Mouse (Mus musculus) midbrain, postnatal 0 days (tissue): ENCODE results near the gene Axdnd1. TPM values are rescaled to one million over a fixed set of nuclear protein-coding genes. Genes with fewer than 3 reads are reported as not detected.

Source experiments
- ATAC-seq: fragments of 200-750 bp; cut with Nextera tagmentation; 2 replicates; pipeline ENCODE4 v1.8.0; 2017; ENCODE audit warnings: moderate number of reproducible peaks, mild to moderate bottlenecking, moderate TSS enrichment, moderate library complexity; ENCODE audit not compliant: low FRiP score
- DNase-seq: peaks from one replicate; pipeline ENCODE4 v3.0.0-alpha.2; 2015; ENCODE audit warnings: low spot score
- H3K27ac ChIP-seq: fragments of 300-500 bp; sonication (generic); 2 replicates; pipeline ENCODE4 v1.5.1; 2014; ENCODE audit warnings: low read depth, mild to moderate bottlenecking, low read length, mixed read lengths
- H3K27me3 ChIP-seq: fragments of 300-500 bp; sonication (generic); 2 replicates; pipeline ENCODE4 v1.6.1; 2014; ENCODE audit warnings: low read length, control low read depth, mixed read lengths; ENCODE audit not compliant: insufficient read depth
- H3K36me3 ChIP-seq: fragments of 300-500 bp; sonication (generic); 2 replicates; pipeline ENCODE4 v1.6.1; 2014; ENCODE audit warnings: low read length, control low read depth, mixed read lengths; ENCODE audit not compliant: insufficient read depth
- H3K4me1 ChIP-seq: fragments of 300-500 bp; sonication (generic); 2 replicates; pipeline ENCODE4 v1.6.1; 2014; ENCODE audit warnings: mild to moderate bottlenecking, control low read depth, antibody characterized with exemption, low read length, mixed read lengths; ENCODE audit not compliant: insufficient read depth
- H3K4me2 ChIP-seq: fragments of 300-500 bp; sonication (generic); 2 replicates; pipeline ENCODE4 v1.6.1; 2014; ENCODE audit warnings: low read depth, mild to moderate bottlenecking, low read length, mixed read lengths; ENCODE audit not compliant: poor library complexity, severe bottlenecking
- H3K4me3 ChIP-seq: fragments of 300-500 bp; sonication (generic); 2 replicates; pipeline ENCODE4 v1.5.1; 2014; ENCODE audit warnings: low read depth, mild to moderate bottlenecking, low read length, moderate library complexity
- H3K9ac ChIP-seq: fragments of 300-500 bp; sonication (generic); replicated peaks from 2 replicates; pipeline ENCODE4 v1.6.1; 2014; ENCODE audit warnings: mild to moderate bottlenecking, low read length, moderate library complexity, mixed read lengths; ENCODE audit not compliant: poor library complexity, severe bottlenecking
- H3K9me3 ChIP-seq: fragments of 300-500 bp; sonication (generic); 2 replicates; pipeline ENCODE4 v1.6.1; 2016; ENCODE audit warnings: low read length, control low read depth
- CTCF ChIP-seq: IDR thresholded peaks from 2 replicates; pipeline ENCODE4 v1.5.1; 2016; ENCODE audit warnings: antibody characterized with exemption, mild to moderate bottlenecking
- WGBS: fragments of 180-500 bp; shearing (Covaris S2); extraction: QIAGEN DNeasy Blood & Tissue Kit; methylation state at CpG from one replicate; pipeline ENCODE4 v1.1.7; 2014; 5-methylcytosine and 5-hydroxymethylcytosine counted together
- polyA plus RNA-seq: library from polyadenylated mRNA; unstranded; fragments of >200 nt; fragmentation: Nextera tagmentation; extraction: Ambion mirVana; gene quantifications from 2 replicates; pipeline ENCODE4 v1.2.1, GENCODE M21; 2015
- total RNA-seq: library from RNA; depleted of rRNA; stranded (reverse); fragments of >200 nt; gene quantifications from 2 replicates; pipeline ENCODE4 v1.2.3, GENCODE M21; 2014

Axdnd1 gene
- total and polyA plus RNA-seq, 2 experiments from 2014 or later, result 0.56 TPM; not detected in 1

DNA sequence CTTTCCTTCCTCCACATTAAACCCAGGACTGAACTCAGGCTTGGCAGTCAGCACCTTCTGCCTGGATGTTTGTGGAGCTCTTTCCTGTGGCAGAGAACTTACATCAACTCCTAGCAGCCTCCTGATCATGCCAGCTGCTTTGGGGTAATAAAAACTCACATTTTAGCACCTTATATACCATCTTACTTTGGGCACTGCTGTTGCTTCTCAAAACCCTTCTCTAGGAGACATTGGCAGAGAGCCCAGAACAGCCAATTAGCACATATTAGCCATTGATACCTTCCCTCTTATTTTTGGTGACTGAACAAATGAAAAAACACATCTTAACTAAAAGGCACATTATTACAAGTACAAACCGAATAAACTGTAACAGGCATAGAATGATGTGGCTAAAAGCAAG lies 24.1 kb upstream of the Axdnd1 start:
- 84% methylated on average over 1 of the region's 1 CpGs for WGBS
- Histone ChIP-seq H3K36me3 (no peaks in the 10 kb centered on the region), H3K4me1 (no peaks in the 10 kb centered on the region), H3K27ac (no peak overlapping the region), H3K27me3 (no peaks in the 10 kb centered on the region), H3K9me3 (no peaks in the 10 kb centered on the region), H3K4me2 (no peak overlapping the region), H3K9ac (no peak overlapping the region), H3K4me3 (no peak overlapping the region)
- TF ChIP-seq CTCF, result no peak
- ATAC-seq, result no peak
- no peak for DNase-seq

DNA sequence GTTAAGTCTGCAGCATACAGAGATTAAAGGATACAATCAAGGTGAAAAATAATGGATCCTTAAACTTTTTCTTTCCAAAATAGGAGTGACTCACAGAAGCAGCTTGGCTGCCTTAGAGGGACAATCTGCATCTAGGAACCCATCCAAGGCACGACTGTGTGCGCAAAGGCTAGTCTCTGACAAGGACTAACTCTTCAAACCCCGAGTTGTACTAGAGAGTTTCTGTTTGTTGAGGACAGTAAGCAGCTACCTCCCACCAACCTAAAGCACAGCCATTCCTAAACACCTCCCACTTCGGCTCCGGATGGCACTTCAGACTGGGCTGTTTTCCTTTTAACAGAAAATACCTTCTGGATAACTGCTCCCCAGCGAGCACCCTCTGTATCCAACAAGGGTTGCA lies 21.8 kb upstream of the Axdnd1 start:
- Histone ChIP-seq H3K9me3 (no peaks in the 10 kb centered on the region), H3K4me2 (no peak overlapping the region), H3K4me3 (no peak overlapping the region), H3K36me3 (no peaks in the 10 kb centered on the region), H3K4me1 (no peaks in the 10 kb centered on the region), H3K27me3 (no peaks in the 10 kb centered on the region), H3K9ac (no peak overlapping the region), H3K27ac (no peak overlapping the region)
- WGBS, result 84% methylated on average over 6 of the region's 6 CpGs
- no peak for DNase-seq
- no peak for ATAC-seq
- TF ChIP-seq CTCF, result no peak

DNA sequence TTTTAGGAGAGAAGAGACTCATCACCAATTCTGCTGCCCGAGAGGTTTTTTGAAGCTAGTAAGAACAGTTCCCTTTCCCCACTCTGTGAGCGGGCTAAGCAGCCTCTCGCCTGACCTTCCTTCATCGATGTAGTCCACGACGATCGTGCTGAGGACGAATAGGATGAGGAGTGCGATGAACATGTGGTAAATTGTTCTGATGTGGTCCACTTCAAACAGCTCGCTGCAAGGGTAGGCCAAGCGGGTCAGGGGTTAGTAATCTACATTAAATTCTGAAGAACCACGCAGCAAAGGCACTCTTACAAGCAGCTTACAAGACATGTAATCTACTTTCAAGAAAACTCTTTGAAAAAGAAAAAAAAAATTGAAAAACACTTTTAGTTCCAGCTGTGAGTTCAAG lies 21.3 kb upstream of the Axdnd1 start:
- Histone ChIP-seq H3K27me3 (no peaks in the 10 kb centered on the region), H3K36me3 (peaks cover 3% of the 10 kb centered on the region), H3K4me2 (no peak overlapping the region), H3K27ac (no peak overlapping the region), H3K4me3 (no peak overlapping the region), H3K9ac (no peak overlapping the region), H3K9me3 (no peaks in the 10 kb centered on the region), H3K4me1 (no peaks in the 10 kb centered on the region)
- ATAC-seq, result no peak
- no peak for TF ChIP-seq CTCF
- 93% methylated on average over 12 of the region's 12 CpGs for WGBS
- no peak for DNase-seq

DNA sequence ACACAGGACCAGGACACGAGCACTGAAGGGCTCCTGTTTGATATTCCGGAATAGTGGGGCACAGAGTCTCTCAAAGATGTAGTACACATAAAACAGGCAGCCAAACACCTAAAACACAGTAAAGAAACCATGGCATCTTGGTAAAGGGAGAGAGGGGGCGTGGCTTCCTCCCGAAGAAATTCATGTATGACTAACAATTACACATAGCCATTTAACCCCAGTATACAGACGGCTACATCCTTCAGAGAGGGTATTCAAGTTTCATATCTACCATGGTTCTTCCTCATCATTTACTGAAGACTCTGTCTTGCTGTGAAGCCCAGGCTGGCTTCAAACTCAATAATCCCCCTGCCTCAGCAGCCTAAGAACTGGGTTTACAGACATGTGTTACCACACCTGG lies 16.8 kb upstream of the Axdnd1 start:
- no peak overlapping the region for H3K4me3 ChIP-seq

DNA sequence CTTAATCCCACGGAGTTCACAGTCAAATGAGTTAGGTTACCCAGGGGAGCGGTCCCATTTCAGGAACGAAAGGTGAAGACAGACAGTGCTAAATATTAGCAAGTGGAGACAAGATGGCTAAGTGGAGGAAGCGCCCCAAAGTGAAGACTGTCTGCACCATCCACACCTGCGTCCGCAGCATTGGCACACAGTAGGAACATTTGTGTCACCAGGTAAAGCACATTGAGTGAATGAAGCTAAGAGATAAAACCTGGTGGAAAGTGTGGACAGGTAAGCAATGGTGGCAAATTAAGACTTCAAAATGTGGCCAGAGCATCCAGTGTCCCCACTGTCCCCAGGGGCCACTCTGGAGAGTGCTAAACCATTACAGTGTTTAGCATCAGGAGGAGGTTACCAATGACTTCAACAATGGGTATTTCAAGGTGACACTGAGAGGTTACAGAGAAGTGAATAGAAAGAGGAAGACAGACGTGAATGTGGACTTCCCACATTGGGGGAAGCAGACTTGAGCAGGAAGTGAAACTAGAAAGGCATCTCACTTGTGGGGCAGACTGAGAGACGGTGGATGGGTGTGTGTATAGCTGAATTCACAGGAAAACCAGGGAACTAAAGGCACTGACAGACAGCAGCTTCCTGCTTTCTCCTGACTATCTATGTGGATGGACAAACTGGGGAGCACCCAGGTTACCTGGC lies 16.2 kb upstream of the Axdnd1 start:
- Histone ChIP-seq H3K27me3 (no peaks in the 10 kb centered on the region), H3K9me3 (no peaks in the 10 kb centered on the region), H3K9ac (no peak overlapping the region), H3K27ac (no peak overlapping the region), H3K4me3 (no peak overlapping the region), H3K36me3 (peaks cover 10% of the 10 kb centered on the region), H3K4me1 (no peaks in the 10 kb centered on the region), H3K4me2 (no peak overlapping the region)
- 98% methylated on average over 8 of the region's 8 CpGs for WGBS
- DNase-seq (no peak), ATAC-seq (no peak)
- no peak for TF ChIP-seq CTCF

More for the DNA sequence above, 16.8 kb upstream of the Axdnd1 start:
- DNase-seq, result no peak
- WGBS, result 94% methylated on average over 5 of the region's 5 CpGs
- H3K4me2 ChIP-seq, result no peak overlapping the region
- ATAC-seq, result no peak
- no peak for TF ChIP-seq CTCF
- H3K9me3 ChIP-seq, result no peaks in the 10 kb centered on the region
- no peaks in the 10 kb centered on the region for H3K4me1 ChIP-seq
- no peaks in the 10 kb centered on the region for H3K27me3 ChIP-seq
- H3K27ac ChIP-seq, result no peak overlapping the region
- H3K9ac ChIP-seq, result no peak overlapping the region
- peaks cover 10% of the 10 kb centered on the region for H3K36me3 ChIP-seq

DNA sequence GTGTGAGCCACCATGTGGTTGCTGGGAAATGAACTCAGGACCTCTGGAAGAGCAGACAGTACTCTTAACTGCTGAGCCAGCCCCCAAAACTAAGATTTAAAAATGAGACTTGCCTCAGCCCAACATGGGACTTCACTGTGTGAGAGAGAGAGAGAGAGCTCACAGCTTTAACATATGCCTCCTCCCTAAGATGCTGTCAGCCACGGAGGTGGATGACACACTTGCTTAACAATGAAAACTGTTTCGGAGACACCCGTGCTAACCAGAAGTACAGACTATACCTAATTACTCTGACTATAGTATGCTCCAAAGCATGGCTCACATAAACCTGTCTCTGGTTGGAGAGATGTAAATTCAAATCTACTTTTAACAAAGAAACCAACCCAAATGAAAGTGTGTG lies 12.5 kb upstream of the Axdnd1 start:
- H3K4me1 ChIP-seq, result no peaks in the 10 kb centered on the region
- H3K27me3 ChIP-seq, result no peaks in the 10 kb centered on the region
- no peak overlapping the region for H3K4me2 ChIP-seq
- ATAC-seq, result no peak
- peaks cover 10% of the 10 kb centered on the region for H3K36me3 ChIP-seq
- no peak for TF ChIP-seq CTCF
- no peak overlapping the region for H3K9ac ChIP-seq
- 93% methylated on average over 3 of the region's 3 CpGs for WGBS
- no peak for DNase-seq
- H3K9me3 ChIP-seq, result no peaks in the 10 kb centered on the region
- H3K27ac ChIP-seq, result no peak overlapping the region
- no peak overlapping the region for H3K4me3 ChIP-seq
